ENCODE assay signal across 23 mouse cellular contexts in the genomic region with DNA sequence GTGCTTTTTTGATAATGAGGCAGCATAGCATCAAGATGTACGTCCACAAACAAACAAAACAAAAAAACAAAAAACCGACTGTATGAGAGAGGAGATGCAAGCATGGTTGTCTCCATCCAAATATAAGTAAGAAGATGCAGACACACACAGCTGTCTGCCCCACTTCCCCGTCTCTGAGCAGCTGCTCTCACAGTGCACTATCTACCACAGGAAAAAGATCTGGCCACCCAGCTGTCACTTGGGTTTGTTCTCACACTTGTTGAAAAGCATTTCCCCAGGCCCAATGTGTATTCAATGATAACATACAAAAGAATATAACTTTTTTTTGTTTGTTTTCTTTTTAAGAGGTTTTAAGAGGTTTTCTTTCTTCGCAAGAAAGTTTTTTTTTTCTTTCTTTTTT.
DNase-seq lines count a peak whose midpoint lies in the region; ATAC-seq and TF ChIP-seq lines count a peak whose summit lies in the region.
"Had no signal": no experiment of that assay in that cellular context is flagged by ENCODE, and none has a peak within 500 bp of the region (broad histone marks: within the 10 kb centered on the region; RNA-seq: fewer than 3 reads in every experiment).

No protein-coding gene starts in this region.

- no peaks in the 10 kb centered on the region; the same call in 1 of the 2 replicates for H3K4me1 ChIP-seq in heart, postnatal 0 days (ENCODE audit: control insufficient read depth, insufficient read depth)
- peaks cover 40% of the 10 kb centered on the region for H3K4me1 ChIP-seq in heart, embryonic 12.5 days (replicated peaks)
- peaks cover 20% of the 10 kb centered on the region for H3K4me1 ChIP-seq in hindbrain, embryonic 12.5 days

- no peak for TF ChIP-seq CTCF in heart, postnatal 0 days (IDR thresholded peaks at IDR 0.05; ENCODE audit: low read depth)

- DNase-seq in heart, postnatal 0 days (ENCODE audit: low spot score) = no peak
- DNase-seq in thymus, postnatal 10 days (ENCODE audit: low spot score in 2 of 2) = peak; percentile 22 to 26
- no peak for DNase-seq in thymus, adult 18-20 months
- peak; percentile 57 for DNase-seq in retina, embryonic 14.5 days (ENCODE audit: low spot score)
- DNase-seq in yolk sac, embryonic 10.5 days (ENCODE audit: low spot score) = no peak
- DNase-seq: adrenal gland, postnatal 14 days; cerebellum, adult 8-10 months; cerebellum, postnatal 36 days; forebrain, postnatal 0 days; gastrocnemius, postnatal 25 days; heart, adult 2 months; kidney, postnatal 25 days; layer of hippocampus, postnatal 36 days; lung, postnatal 4 days had no signal

- H3K4me3 ChIP-seq in heart, postnatal 0 days (ENCODE audit: low read depth, low read length) = no peak overlapping the region
- H3K4me3 ChIP-seq in heart, embryonic 12.5 days = no peak overlapping the region
- H3K4me3 ChIP-seq in hindbrain, embryonic 12.5 days = no peak overlapping the region
- H3K4me3 ChIP-seq: heart, adult 2 months; hindbrain, embryonic 10.5 days; layer of hippocampus, adult 2 months; limb, embryonic 15.5 days had no signal

- H3K4me2 ChIP-seq in heart, postnatal 0 days (ENCODE audit: low read depth, low read length) = peak overlapping the region; percentile 15; the same call in 1 of the 2 replicates
- H3K4me2 ChIP-seq in heart, embryonic 12.5 days = no peak overlapping the region
- no peak overlapping the region for H3K4me2 ChIP-seq in hindbrain, embryonic 12.5 days (replicated peaks)
- H3K4me2 ChIP-seq: limb, embryonic 15.5 days; midbrain, embryonic 11.5 days had no signal

- WGBS in heart, postnatal 0 days = 58% methylated on average over 4 of the region's 4 CpGs
- WGBS in heart, embryonic 12.5 days = 39% methylated on average over 4 of the region's 4 CpGs
- 79% methylated on average over 4 of the region's 4 CpGs for WGBS in hindbrain, embryonic 12.5 days

- H3K36me3 ChIP-seq in heart, postnatal 0 days (replicated peaks; ENCODE audit: control insufficient read depth, insufficient read depth, low read length) = no peaks in the 10 kb centered on the region
- H3K36me3 ChIP-seq in heart, embryonic 12.5 days = peaks cover 21% of the 10 kb centered on the region
- no peaks in the 10 kb centered on the region for H3K36me3 ChIP-seq in hindbrain, embryonic 12.5 days

- TF ChIP-seq EP300 in heart, postnatal 0 days (IDR thresholded peaks at IDR 0.05; ENCODE audit: low read depth) = no peak

- ATAC-seq in heart, postnatal 0 days (ENCODE audit: insufficient read depth, low read depth) = no peak
- no peak for ATAC-seq in heart, embryonic 12.5 days (ENCODE audit: insufficient number of reproducible peaks, low FRiP score)
- no peak for ATAC-seq in hindbrain, embryonic 12.5 days (ENCODE audit: low FRiP score)
- ATAC-seq: forebrain, postnatal 0 days; hindbrain, postnatal 0 days; intestine, embryonic 16.5 days had no signal

- no peak overlapping the region for H3K9ac ChIP-seq in heart, postnatal 0 days (replicated peaks; ENCODE audit: low read depth, low read length)
- no peak overlapping the region for H3K9ac ChIP-seq in heart, embryonic 12.5 days
- H3K9ac ChIP-seq in hindbrain, embryonic 12.5 days = no peak overlapping the region
- H3K9ac ChIP-seq: forebrain, postnatal 0 days; limb, embryonic 15.5 days; liver, embryonic 14.5 days had no signal

- no peaks in the 10 kb centered on the region for H3K9me3 ChIP-seq in heart, postnatal 0 days (replicated peaks; ENCODE audit: control insufficient read depth, low read length)
- no peaks in the 10 kb centered on the region for H3K9me3 ChIP-seq in heart, embryonic 12.5 days (replicated peaks)
- no peaks in the 10 kb centered on the region for H3K9me3 ChIP-seq in hindbrain, embryonic 12.5 days (replicated peaks)
- H3K9me3 ChIP-seq: hindbrain, embryonic 10.5 days; limb, embryonic 15.5 days had no signal

- no peak overlapping the region for H3K27ac ChIP-seq in heart, postnatal 0 days (ENCODE audit: low read depth)
- H3K27ac ChIP-seq in heart, embryonic 12.5 days (ENCODE audit: poor library complexity, severe bottlenecking) = no peak overlapping the region
- no peak overlapping the region for H3K27ac ChIP-seq in hindbrain, embryonic 12.5 days
- H3K27ac ChIP-seq: heart, adult 2 months; hindbrain, embryonic 10.5 days; hindbrain, postnatal 0 days; layer of hippocampus, adult 2 months; limb, embryonic 15.5 days; liver, embryonic 14.5 days had no signal

- H3K27me3 ChIP-seq in heart, postnatal 0 days (ENCODE audit: control insufficient read depth, insufficient read depth, low read length) = no peaks in the 10 kb centered on the region
- no peaks in the 10 kb centered on the region for H3K27me3 ChIP-seq in heart, embryonic 12.5 days (replicated peaks)
- no peaks in the 10 kb centered on the region for H3K27me3 ChIP-seq in hindbrain, embryonic 12.5 days
- H3K27me3 ChIP-seq: limb, embryonic 15.5 days had no signal

Comparison
In these comparisons a context has a peak if more than half of its experiments do, and no peak if none do; other contexts are left out.
1. DNase-seq: peak in thymus, postnatal 10 days (2 of 2) and retina, embryonic 14.5 days (single experiment); none in heart, postnatal 0 days (single experiment), thymus, adult 18-20 months (0 of 2) and yolk sac, embryonic 10.5 days (single experiment).